Mouse (Mus musculus) layer of hippocampus, postnatal 10 days (tissue): ENCODE data around the gene Rab31. TPM values are rescaled to one million over a fixed set of nuclear protein-coding genes. Genes with fewer than 3 reads are reported as not detected.

Source experiments
- DNase-seq, 2 experiments: peaks; one replicate each; pipeline ENCODE4 v3.0.0; 2021; ENCODE audit warnings: low spot score in 2 of 2
- total RNA-seq, 2 experiments: library from RNA; stranded (reverse); gene quantifications; 2 replicates each; pipeline ENCODE4 v1.2.3; 2021

Gene Rab31
- total RNA-seq, 2 experiments from 2014 or later: 58.2 to 58.4 TPM

GRCm38 (mm10) chr17:65706220-65706619 lies 66.3 kb downstream of the Rab31 start:
- DNase-seq: peak; percentile 76 to 81

- DNase-seq: no peak
These were observed 68.8 kb downstream of the Rab31 start for GRCm38 (mm10) chr17:65703527-65704391.

GRCm38 (mm10) chr17:65701797-65702566 lies 70.6 kb downstream of the Rab31 start:
- DNase-seq: peak; percentile 67 to 71

GRCm38 (mm10) chr17:65701356-65701755 lies 71.2 kb downstream of the Rab31 start:
- no peak for DNase-seq

GRCm38 (mm10) chr17:65700060-65700459 lies 72.5 kb downstream of the Rab31 start:
- no peak for DNase-seq

- DNase-seq: no peak
These were observed 74.6 kb downstream of the Rab31 start for GRCm38 (mm10) chr17:65697791-65698463.

GRCm38 (mm10) chr17:65696939-65697338 lies 75.6 kb downstream of the Rab31 start:
- no peak for DNase-seq

- DNase-seq: no peak
These were observed 80.3 kb downstream of the Rab31 start for GRCm38 (mm10) chr17:65692276-65692675.

- peak in 1 of 2 experiments; percentile 32 for DNase-seq
These were observed 88.8 kb downstream of the Rab31 start for GRCm38 (mm10) chr17:65683731-65684130.

- DNase-seq: no peak
These were observed 89.2 kb downstream of the Rab31 start for GRCm38 (mm10) chr17:65683316-65683715.

GRCm38 (mm10) chr17:65682071-65682680 lies 90.4 kb downstream of the Rab31 start:
- no peak for DNase-seq

- DNase-seq: no peak
These were observed 91.0 kb downstream of the Rab31 start for GRCm38 (mm10) chr17:65681516-65681915.

GRCm38 (mm10) chr17:65680801-65681412 lies 91.6 kb downstream of the Rab31 start:
- DNase-seq: no peak

- DNase-seq: no peak
These were observed 92.6 kb downstream of the Rab31 start for GRCm38 (mm10) chr17:65679806-65680446.

GRCm38 (mm10) chr17:65677742-65678141 lies 94.8 kb downstream of the Rab31 start:
- no peak for DNase-seq

- DNase-seq: no peak
These were observed 96.0 kb downstream of the Rab31 start for GRCm38 (mm10) chr17:65676536-65676935.

GRCm38 (mm10) chr17:65675985-65676384 lies 96.6 kb downstream of the Rab31 start:
- no peak for DNase-seq

- DNase-seq: no peak
These were observed 97.8 kb downstream of the Rab31 start for GRCm38 (mm10) chr17:65674710-65675171.

- no peak for DNase-seq
These were observed 99.6 kb downstream of the Rab31 start for GRCm38 (mm10) chr17:65672926-65673325.

- no peak for DNase-seq
These were observed 103.5 kb downstream of the Rab31 start for GRCm38 (mm10) chr17:65669061-65669460.
